ENCODE assay signal across 42 mouse cellular contexts in the genomic region with DNA sequence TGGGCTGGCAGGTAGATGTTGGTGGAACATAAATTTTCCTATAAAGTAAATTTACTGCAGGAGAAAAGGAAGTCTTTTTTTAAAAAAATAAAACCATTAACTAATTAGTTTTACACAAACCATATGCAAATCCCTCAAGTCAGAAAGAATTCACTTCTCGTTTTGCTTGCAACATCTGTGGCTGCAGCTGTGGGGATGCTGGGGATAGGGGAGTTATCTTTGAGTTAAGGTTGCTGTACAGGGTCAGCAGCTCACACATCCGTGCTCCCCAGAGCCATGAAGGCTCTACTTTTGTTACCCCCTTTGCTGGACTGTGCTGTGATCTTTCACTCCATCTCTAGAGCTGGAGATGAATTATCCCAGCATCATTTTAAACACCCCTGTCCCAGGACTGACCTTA. TPM values are rescaled to one million over a fixed set of nuclear protein-coding genes. Genes with fewer than 3 reads are reported as not detected.
"Had no signal": no experiment of that assay in that cellular context is flagged by ENCODE, and none has a peak within 500 bp of the region (broad histone marks: within the 10 kb centered on the region; RNA-seq: fewer than 3 reads in every experiment).

No protein-coding gene starts in this region.

- H3K4me2 ChIP-seq: heart, embryonic 12.5 days; hindbrain, embryonic 13.5 days; hindbrain, embryonic 15.5 days; kidney, embryonic 15.5 days; limb, embryonic 13.5 days; limb, embryonic 15.5 days; liver, embryonic 12.5 days had no signal

- ATAC-seq: hindbrain, postnatal 0 days; intestine, embryonic 16.5 days; liver, embryonic 12.5 days had no signal

- DNase-seq: gastrocnemius, postnatal 14 days; gastrocnemius, postnatal 36 days; heart, adult 18-20 months; heart, postnatal 10 days; heart, postnatal 36 days; kidney, adult 11 months; kidney, adult 2 months; kidney, adult 9 months; kidney, postnatal 10 days; kidney, postnatal 36 days; layer of hippocampus, adult 9-11 months; layer of hippocampus, postnatal 36 days; left cerebral cortex, postnatal 4 days had no signal

- H3K4me1 ChIP-seq: hindbrain, embryonic 13.5 days; hindbrain, embryonic 15.5 days; kidney, embryonic 15.5 days had no signal

- H3K27ac ChIP-seq: hindbrain, embryonic 13.5 days; hindbrain, embryonic 15.5 days; hindbrain, postnatal 0 days; kidney, embryonic 15.5 days; limb, embryonic 13.5 days; limb, embryonic 15.5 days; liver, embryonic 14.5 days had no signal

- H3K4me3 ChIP-seq: heart, embryonic 12.5 days; hindbrain, embryonic 13.5 days; hindbrain, embryonic 15.5 days; kidney, embryonic 15.5 days; limb, embryonic 13.5 days; limb, embryonic 15.5 days; liver, embryonic 12.5 days had no signal

- H3K27me3 ChIP-seq: heart, embryonic 12.5 days; hindbrain, embryonic 13.5 days; hindbrain, embryonic 15.5 days; kidney, embryonic 15.5 days; limb, embryonic 13.5 days; limb, embryonic 15.5 days had no signal

- H3K9me3 ChIP-seq: heart, embryonic 12.5 days; hindbrain, embryonic 13.5 days; hindbrain, embryonic 15.5 days; kidney, embryonic 15.5 days; limb, embryonic 13.5 days; limb, embryonic 15.5 days; liver, embryonic 12.5 days had no signal

- H3K9ac ChIP-seq: heart, embryonic 12.5 days; hindbrain, embryonic 13.5 days; hindbrain, embryonic 15.5 days; kidney, embryonic 15.5 days; limb, embryonic 13.5 days; limb, embryonic 15.5 days; liver, embryonic 12.5 days; liver, embryonic 14.5 days had no signal

- H3K36me3 ChIP-seq: heart, embryonic 12.5 days; hindbrain, embryonic 13.5 days; hindbrain, embryonic 15.5 days; kidney, embryonic 15.5 days; limb, embryonic 13.5 days; limb, embryonic 15.5 days; liver, embryonic 12.5 days had no signal

RNA-seq across cellular contexts. Expression of a gene that starts 54.4 kb away (rescaled TPM):
- total RNA-seq: gastrocnemius, adult 18-20 months; gastrocnemius, adult 8-10 months; gastrocnemius, postnatal 14 days; gastrocnemius, postnatal 36 days; heart, adult 18-20 months; heart, adult 8-10 months; heart, postnatal 10 days; heart, postnatal 36 days; hematopoietic stem cell, adult 5-6 weeks; hindbrain, postnatal 0 days; layer of hippocampus, adult 18-20 months; layer of hippocampus, adult 8-10 months; layer of hippocampus, postnatal 14 days; layer of hippocampus, postnatal 36 days; left cerebral cortex, adult 18-20 months; left cerebral cortex, adult 8-10 months; left cerebral cortex, postnatal 10 days; left cerebral cortex, postnatal 25 days; left cerebral cortex, postnatal 4 days; liver, adult 2 months had no signal
- polyA plus RNA-seq: heart, embryonic 12.5 days; heart, embryonic 14.5 days; heart, embryonic 16.5 days; hindbrain, embryonic 11.5 days; hindbrain, embryonic 13.5 days; hindbrain, embryonic 15.5 days; hindbrain, postnatal 0 days; intestine, embryonic 14.5 days; intestine, embryonic 16.5 days; kidney, embryonic 15.5 days; large intestine, adult 2 months; limb, embryonic 11.5 days; limb, embryonic 13.5 days; limb, embryonic 15.5 days; liver, adult 2 months; liver, embryonic 12.5 days; liver, embryonic 14.5 days; liver, embryonic 16.5 days had no signal
